Mouse (Mus musculus) kidney, embryonic 16.5 days (tissue): Measurements from ENCODE around the gene Nell2. TPM values are rescaled to one million over a fixed set of nuclear protein-coding genes. Genes with fewer than 3 reads are reported as not detected.
"Not testable (repeated sequence)": the region's sequence is repeated elsewhere in the genome, so short reads cannot be mapped to it uniquely, and the experiment has no call there.

Experiments used
- ATAC-seq: fragments of 200-750 bp; cut with Nextera tagmentation; 2 replicates; pipeline ENCODE4 v1.8.0; 2017; ENCODE audit warnings: moderate TSS enrichment; ENCODE audit not compliant: low FRiP score, low TSS enrichment
- H3K27ac ChIP-seq: fragments of 300-500 bp; sonication (generic); 2 replicates; pipeline ENCODE4 v1.5.1; 2014; ENCODE audit warnings: low read length
- H3K27me3 ChIP-seq: fragments of 300-500 bp; sonication (generic); 2 replicates; pipeline ENCODE4 v1.6.1; 2014; ENCODE audit warnings: low read length, control low read depth, mixed read lengths; ENCODE audit not compliant: insufficient read depth
- H3K36me3 ChIP-seq: fragments of 300-500 bp; sonication (generic); 2 replicates; pipeline ENCODE4 v1.6.1; 2014; ENCODE audit warnings: low read length, control low read depth, mixed read lengths; ENCODE audit not compliant: insufficient read depth
- H3K4me1 ChIP-seq: fragments of 300-500 bp; sonication (generic); 2 replicates; pipeline ENCODE4 v1.6.1; 2014; ENCODE audit warnings: low read length, control low read depth, mixed read lengths; ENCODE audit not compliant: insufficient read depth
- H3K4me2 ChIP-seq: fragments of 300-500 bp; sonication (generic); replicated peaks from 2 replicates; pipeline ENCODE4 v1.6.1; 2014; ENCODE audit warnings: low read depth, low read length
- H3K4me3 ChIP-seq: fragments of 300-500 bp; sonication (generic); 2 replicates; pipeline ENCODE4 v1.5.1; 2014; ENCODE audit warnings: mild to moderate bottlenecking, low read length
- H3K9ac ChIP-seq: fragments of 300-500 bp; sonication (generic); replicated peaks from 2 replicates; pipeline ENCODE4 v1.6.1; 2014; ENCODE audit warnings: low read length
- H3K9me3 ChIP-seq: fragments of 300-500 bp; sonication (generic); 2 replicates; pipeline ENCODE4 v1.6.1; 2016; ENCODE audit warnings: low read length, control low read depth
- WGBS: fragments of 180-500 bp; shearing (Covaris S2); extraction: QIAGEN DNeasy Blood & Tissue Kit; methylation state at CpG from one replicate; pipeline ENCODE4 v1.1.7; 2014; 5-methylcytosine and 5-hydroxymethylcytosine counted together
- polyA plus RNA-seq: library from polyadenylated mRNA; unstranded; fragments of >200 nt; fragmentation: Nextera tagmentation; extraction: Ambion mirVana; gene quantifications from 2 replicates; pipeline ENCODE4 v1.2.1, GENCODE M21; 2015

The Nell2 gene
- polyA plus RNA-seq, 1 experiment from 2014 or later, result 13.6 TPM

DNA sequence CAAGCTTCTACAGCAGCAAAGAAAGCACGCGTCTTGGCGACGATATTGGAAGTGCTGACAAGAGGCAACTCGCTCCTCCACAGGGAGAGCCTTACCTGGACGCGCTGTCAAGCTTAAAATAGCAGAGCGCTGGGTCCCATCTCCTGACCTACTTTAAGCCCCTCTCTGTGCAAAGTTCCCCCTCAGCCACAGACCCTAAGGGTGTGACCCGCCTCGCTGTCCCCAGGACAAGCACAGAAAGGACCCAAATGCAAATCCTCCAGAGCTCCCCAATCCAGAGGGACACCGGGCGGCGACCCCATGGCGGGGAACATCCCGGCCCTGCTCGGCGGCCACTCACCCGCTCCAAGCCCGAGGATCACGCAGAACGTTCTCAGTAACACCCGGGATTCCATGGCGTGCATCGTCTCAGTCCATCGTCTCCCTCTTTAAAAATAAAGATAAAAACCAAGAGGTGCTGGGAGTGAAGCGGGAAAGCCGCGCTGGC lies 855 bp downstream of the Nell2 start:
- Histone ChIP-seq H3K36me3 (no peaks in the 10 kb centered on the region), H3K4me2 (peak overlapping the region; percentile 99), H3K4me1 (peaks cover 11% of the 10 kb centered on the region), H3K27ac (no peak overlapping the region), H3K27me3 (peaks cover 29% of the 10 kb centered on the region), H3K4me3 (peak overlapping the region; percentile 60), H3K9me3 (no peaks in the 10 kb centered on the region), H3K9ac (peak overlapping the region; percentile 55)
- under 1% methylated on average over 28 of the region's 28 CpGs for whole genome bisulfite sequencing
- ATAC-seq, result 0 out of 2 replicates have a peak, but pooled peaks have one; percentile 3

DNA sequence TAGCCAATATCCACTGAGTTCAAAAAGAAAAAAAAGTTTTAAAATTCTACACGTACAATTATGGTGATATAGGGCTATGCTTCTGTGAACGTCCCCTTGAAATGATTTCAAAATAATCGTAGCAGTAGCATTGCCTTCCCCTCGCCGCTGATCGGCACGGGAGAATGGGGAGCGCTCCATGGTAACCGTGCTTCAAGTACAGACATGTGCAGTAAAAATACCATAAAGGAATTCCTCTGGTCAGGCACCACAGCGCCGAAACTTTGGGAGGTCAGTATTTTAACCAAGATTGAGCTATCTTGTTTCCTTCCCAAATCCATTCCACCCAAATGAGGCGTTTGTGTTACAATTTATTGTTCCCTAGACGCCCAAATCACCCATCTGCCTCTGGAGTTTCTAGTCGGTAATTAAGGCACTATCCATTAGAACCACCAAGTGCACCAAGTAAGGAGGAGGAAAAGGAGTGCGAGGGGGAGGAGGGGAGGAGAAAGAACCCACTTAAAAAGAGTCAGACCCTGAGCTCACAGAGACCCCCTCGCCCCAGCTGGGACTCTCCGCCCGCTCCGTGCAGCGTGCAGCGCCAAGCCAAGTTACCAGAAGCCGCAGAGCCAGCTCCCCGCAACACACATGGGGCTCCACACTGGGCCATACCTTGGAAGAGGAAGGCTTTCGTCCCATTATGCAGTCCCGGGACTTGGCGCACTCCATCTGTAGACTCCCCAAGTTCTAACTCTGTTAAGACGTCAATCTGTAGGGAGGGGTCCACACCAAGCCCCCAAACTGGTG lies 1.5 kb downstream of the Nell2 start:
- H3K27ac ChIP-seq, result no peak overlapping the region
- H3K4me3 ChIP-seq, result peak overlapping the region; percentile 60
- H3K9me3 ChIP-seq, result no peaks in the 10 kb centered on the region
- 2% methylated on average over 27 of the region's 27 CpGs for WGBS
- no peak overlapping the region for H3K9ac ChIP-seq
- H3K36me3 ChIP-seq, result no peaks in the 10 kb centered on the region
- no peak for ATAC-seq
- peaks cover 29% of the 10 kb centered on the region for H3K27me3 ChIP-seq
- peaks cover 11% of the 10 kb centered on the region for H3K4me1 ChIP-seq
- H3K4me2 ChIP-seq, result peak overlapping the region; percentile 99

DNA sequence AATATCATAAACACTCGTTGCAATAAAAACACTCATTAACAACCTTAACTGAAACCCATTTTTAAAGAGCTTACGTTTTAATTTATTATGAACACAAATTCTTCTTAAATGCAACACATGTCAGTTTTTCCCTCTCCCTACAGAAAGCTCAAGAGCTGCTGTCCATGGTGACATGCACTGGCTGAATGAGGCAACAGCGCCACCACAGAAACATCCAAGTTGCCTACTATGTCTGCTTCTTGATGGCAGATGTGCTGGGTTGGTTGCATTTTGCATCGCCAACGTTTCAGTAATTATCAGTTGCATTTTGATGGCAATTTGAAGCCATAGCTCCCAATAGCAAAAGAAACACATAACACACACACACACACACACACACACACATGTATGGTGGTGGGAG lies 2.4 kb downstream of the Nell2 start:
- Histone ChIP-seq H3K4me2 (no peak overlapping the region), H3K36me3 (no peaks in the 10 kb centered on the region), H3K9ac (no peak overlapping the region), H3K27me3 (peaks cover 29% of the 10 kb centered on the region), H3K9me3 (no peaks in the 10 kb centered on the region), H3K4me3 (no peak overlapping the region), H3K27ac (no peak overlapping the region), H3K4me1 (peaks cover 11% of the 10 kb centered on the region)
- WGBS, result 8% methylated on average over 5 of the region's 5 CpGs
- no peak for ATAC-seq

DNA sequence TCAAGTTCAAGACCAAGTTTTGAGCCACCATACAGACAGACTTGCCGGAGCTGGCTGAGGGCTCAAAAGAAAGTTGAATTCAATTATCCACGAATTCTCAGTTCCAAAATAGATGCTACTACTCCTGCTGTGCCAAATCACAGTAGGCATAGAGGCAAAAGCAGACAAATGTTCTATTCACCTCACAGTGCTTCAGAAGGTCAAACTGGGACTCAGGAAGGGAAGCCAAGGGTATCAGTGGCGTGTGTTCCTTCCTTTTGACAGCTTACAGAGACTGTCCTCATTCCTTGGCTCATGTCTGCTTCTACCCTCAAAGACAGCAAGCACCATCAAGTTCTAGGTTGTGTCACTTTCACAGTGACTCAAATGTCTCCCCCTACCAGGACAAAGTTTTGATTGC lies 10.2 kb downstream of the Nell2 start:
- H3K9ac ChIP-seq, result no peak overlapping the region
- WGBS, result 70% methylated on average over 3 of the region's 3 CpGs
- H3K27ac ChIP-seq, result no peak overlapping the region
- no peak overlapping the region for H3K4me2 ChIP-seq
- ATAC-seq, result no peak
- H3K36me3 ChIP-seq, result no peaks in the 10 kb centered on the region
- no peak overlapping the region for H3K4me3 ChIP-seq
- no peaks in the 10 kb centered on the region for H3K4me1 ChIP-seq
- no peaks in the 10 kb centered on the region for H3K9me3 ChIP-seq
- no peaks in the 10 kb centered on the region for H3K27me3 ChIP-seq

DNA sequence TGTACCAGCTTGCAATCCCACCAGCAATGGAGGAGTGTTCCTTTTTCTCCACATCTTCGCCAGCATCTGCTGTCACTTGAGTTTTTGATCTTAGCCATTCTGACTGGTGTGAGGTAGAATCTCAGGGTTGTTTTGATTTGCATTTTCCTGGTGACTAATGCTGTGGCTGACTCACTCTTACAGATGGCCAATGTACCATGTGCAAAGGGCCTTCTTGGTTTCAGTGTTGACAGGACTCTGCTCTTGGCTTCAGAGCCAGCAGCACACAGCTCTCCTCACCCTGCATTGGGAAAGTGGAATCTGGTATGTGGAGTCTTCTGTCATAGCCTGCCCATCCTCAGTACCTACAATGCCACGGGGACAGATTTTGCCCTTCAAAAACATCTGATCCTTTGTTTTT lies 15.1 kb downstream of the Nell2 start:
- WGBS, result 79% methylated on average over 2 of the region's 2 CpGs
- H3K4me3 ChIP-seq, H3K36me3 ChIP-seq, H3K27me3 ChIP-seq, H3K9me3 ChIP-seq, H3K9ac ChIP-seq, H3K27ac ChIP-seq, ATAC-seq, H3K4me1 ChIP-seq, H3K4me2 ChIP-seq: not testable (repeated sequence)

DNA sequence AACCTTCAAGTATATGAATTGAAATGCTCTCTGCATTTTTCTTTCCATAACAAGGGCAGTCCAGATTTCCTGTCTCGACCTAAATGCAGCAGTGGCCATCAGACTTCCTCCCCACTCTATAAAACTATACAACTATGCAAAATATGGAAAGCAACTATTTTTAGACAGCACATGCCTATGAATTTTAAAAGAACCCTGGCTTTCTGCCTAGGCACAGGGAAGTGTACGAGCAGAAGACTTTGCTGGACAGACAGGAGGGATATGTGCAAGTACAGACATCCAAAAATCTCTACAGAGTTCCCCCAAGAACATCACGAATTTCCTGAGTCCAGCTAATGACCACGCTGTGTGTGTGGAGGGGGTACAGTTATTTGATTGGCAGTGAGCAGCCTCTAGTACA lies 32.7 kb downstream of the Nell2 start:
- Histone ChIP-seq H3K4me2 (no peak overlapping the region), H3K4me1 (no peaks in the 10 kb centered on the region), H3K27me3 (no peaks in the 10 kb centered on the region), H3K9me3 (no peaks in the 10 kb centered on the region), H3K4me3 (no peak overlapping the region), H3K9ac (no peak overlapping the region), H3K27ac (no peak overlapping the region), H3K36me3 (no peaks in the 10 kb centered on the region)
- ATAC-seq, result no peak
- WGBS, result 67% methylated on average over 4 of the region's 4 CpGs

DNA sequence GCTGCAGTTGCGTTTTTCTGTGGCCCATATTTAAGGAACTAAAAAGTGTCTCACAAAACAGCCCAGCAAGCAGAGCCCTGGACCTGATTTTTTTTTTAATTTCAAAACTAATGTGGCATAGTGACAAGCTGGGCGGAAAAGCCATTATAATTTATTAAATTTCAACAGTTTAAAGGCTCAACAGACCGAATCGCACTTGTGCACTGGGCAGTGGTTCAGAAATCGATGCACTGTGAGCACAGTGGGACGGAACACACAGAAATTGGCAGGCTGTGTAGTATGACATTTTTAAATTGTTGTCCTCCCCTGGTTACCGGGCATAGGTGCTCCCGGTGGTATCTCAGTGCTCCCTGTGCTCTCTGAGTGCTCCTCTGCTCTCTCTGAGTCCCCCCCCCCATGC lies 33.2 kb downstream of the Nell2 start:
- no peak overlapping the region for H3K9ac ChIP-seq
- ATAC-seq, result no peak
- H3K27ac ChIP-seq, result no peak overlapping the region
- H3K4me1 ChIP-seq, result no peaks in the 10 kb centered on the region
- H3K4me2 ChIP-seq, result no peak overlapping the region
- no peaks in the 10 kb centered on the region for H3K27me3 ChIP-seq
- H3K9me3 ChIP-seq, result no peaks in the 10 kb centered on the region
- no peaks in the 10 kb centered on the region for H3K36me3 ChIP-seq
- H3K4me3 ChIP-seq, result no peak overlapping the region
- WGBS, result 77% methylated on average over 8 of the region's 8 CpGs

DNA sequence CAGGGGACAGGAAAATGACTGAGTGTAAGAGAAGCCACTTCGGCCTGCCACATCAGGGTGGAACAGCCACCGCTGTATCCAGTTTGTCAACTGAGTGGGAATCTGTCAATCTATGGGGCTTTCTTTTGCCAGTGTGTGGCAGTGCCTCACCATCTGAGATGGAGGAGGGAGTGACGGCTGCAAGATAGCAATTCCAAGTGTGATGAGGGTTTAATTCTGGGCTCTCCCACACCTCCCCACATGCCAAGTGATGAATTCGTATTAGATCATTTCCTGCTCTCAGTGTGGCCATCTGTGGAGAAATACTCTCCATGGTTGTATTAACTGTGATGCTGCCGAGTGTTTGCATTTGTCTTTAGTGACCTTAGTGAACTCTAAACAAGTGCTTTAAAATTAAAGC lies 36.2 kb downstream of the Nell2 start:
- no peak for ATAC-seq
- H3K9ac ChIP-seq, result no peak overlapping the region
- H3K4me3 ChIP-seq, result no peak overlapping the region
- no peaks in the 10 kb centered on the region for H3K4me1 ChIP-seq
- no peak overlapping the region for H3K4me2 ChIP-seq
- 64% methylated on average over 5 of the region's 5 CpGs for whole genome bisulfite sequencing
- no peaks in the 10 kb centered on the region for H3K9me3 ChIP-seq
- no peaks in the 10 kb centered on the region for H3K27me3 ChIP-seq
- H3K36me3 ChIP-seq, result no peaks in the 10 kb centered on the region
- no peak overlapping the region for H3K27ac ChIP-seq

DNA sequence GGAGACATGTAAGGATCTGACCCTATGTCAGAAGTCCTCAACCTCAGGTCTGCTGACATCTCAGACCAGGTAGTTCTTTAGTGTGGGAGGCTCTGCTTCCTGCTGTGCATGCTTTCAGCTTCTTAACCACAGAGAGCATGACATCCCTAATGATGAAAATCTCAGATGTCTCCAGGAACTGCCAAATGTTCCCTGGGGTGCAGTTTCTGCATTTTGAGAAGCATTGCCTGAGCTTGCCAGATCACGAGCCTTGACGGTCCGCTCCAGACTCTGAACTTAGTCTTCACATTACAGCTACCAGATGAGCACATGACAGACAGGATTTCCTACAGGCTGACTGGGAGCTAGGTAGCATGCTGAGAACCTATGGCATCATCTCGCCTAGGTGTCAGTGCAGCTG lies 39.2 kb downstream of the Nell2 start:
- H3K9me3 ChIP-seq, result no peaks in the 10 kb centered on the region
- WGBS, result 54% methylated on average over 4 of the region's 4 CpGs
- H3K9ac ChIP-seq, result no peak overlapping the region
- H3K27ac ChIP-seq, result no peak overlapping the region
- no peak overlapping the region for H3K4me2 ChIP-seq
- ATAC-seq, result no peak
- no peaks in the 10 kb centered on the region for H3K27me3 ChIP-seq
- H3K36me3 ChIP-seq, result no peaks in the 10 kb centered on the region
- H3K4me3 ChIP-seq, result no peak overlapping the region
- no peaks in the 10 kb centered on the region for H3K4me1 ChIP-seq

DNA sequence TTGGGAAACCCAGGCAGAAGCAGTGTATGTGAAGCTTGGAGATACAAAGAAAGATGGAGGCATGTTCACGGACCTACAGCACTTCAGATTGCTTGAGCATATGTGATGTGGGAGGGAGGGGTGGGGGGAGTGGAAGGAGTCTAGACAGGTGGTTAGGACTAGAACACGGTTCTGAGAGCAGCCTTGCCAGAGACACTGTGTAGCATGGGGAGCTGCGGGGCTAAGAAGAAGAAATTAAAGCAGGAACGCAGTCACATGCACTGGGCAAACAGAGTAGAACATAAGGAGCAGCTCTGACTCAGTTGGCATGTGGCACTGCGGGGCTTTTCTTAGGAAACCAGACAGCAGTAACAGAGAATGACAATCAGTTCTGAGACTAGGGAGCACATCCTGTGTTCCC lies 40.4 kb downstream of the Nell2 start:
- Histone ChIP-seq H3K4me2 (no peak overlapping the region), H3K4me3 (no peak overlapping the region), H3K36me3 (no peaks in the 10 kb centered on the region), H3K9ac (no peak overlapping the region), H3K4me1 (no peaks in the 10 kb centered on the region), H3K27me3 (no peaks in the 10 kb centered on the region), H3K27ac (no peak overlapping the region), H3K9me3 (no peaks in the 10 kb centered on the region)
- WGBS, result 83% methylated on average over 5 of the region's 5 CpGs
- no peak for ATAC-seq
